In the genomic region with DNA sequence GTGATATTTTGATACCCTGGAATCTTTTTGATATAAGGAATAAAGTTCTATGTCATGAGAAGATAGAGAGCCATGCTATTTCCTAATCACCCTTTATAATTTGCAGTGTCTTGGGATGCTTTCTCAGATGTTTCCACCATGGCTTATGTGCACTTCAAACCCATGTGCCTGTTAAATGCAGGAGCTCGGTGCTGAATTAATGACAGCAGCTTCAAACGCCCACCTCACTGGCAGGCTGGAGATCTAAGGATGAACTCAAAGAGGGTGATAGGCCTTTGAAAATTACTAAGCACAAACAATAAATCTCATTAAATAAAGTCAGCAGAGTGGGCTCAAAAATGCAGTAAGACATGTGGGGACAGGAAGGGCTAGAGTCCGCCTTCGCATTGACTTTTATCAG, we compare ENCODE assay signal across 29 mouse cellular contexts.
"Had no signal": no experiment of that assay in that cellular context is flagged by ENCODE, and none has a peak within 500 bp of the region (broad histone marks: within the 10 kb centered on the region; RNA-seq: fewer than 3 reads in every experiment).

No protein-coding gene starts in this region.

- H3K4me2 ChIP-seq: limb, embryonic 12.5 days; limb, embryonic 13.5 days; limb, embryonic 15.5 days; liver, embryonic 11.5 days; liver, embryonic 12.5 days; liver, embryonic 13.5 days; liver, embryonic 15.5 days; lung, embryonic 15.5 days; midbrain, embryonic 12.5 days; midbrain, embryonic 13.5 days; midbrain, embryonic 15.5 days; neural tube, embryonic 12.5 days; neural tube, embryonic 13.5 days had no signal

- ATAC-seq: liver, embryonic 12.5 days; liver, postnatal 0 days; lung, postnatal 0 days; midbrain, embryonic 13.5 days; midbrain, embryonic 15.5 days had no signal

- H3K36me3 ChIP-seq: limb, embryonic 10.5 days; limb, embryonic 12.5 days; limb, embryonic 13.5 days; limb, embryonic 15.5 days; liver, embryonic 12.5 days; liver, embryonic 13.5 days; liver, embryonic 15.5 days; lung, embryonic 15.5 days; midbrain, embryonic 10.5 days; midbrain, embryonic 12.5 days; midbrain, embryonic 13.5 days; midbrain, embryonic 15.5 days; neural tube, embryonic 12.5 days; neural tube, embryonic 13.5 days had no signal

- H3K9me3 ChIP-seq: limb, embryonic 10.5 days; limb, embryonic 12.5 days; limb, embryonic 13.5 days; limb, embryonic 15.5 days; liver, embryonic 12.5 days; liver, embryonic 13.5 days; liver, embryonic 15.5 days; lung, embryonic 15.5 days; megakaryocyte, embryonic 14.5 days; midbrain, embryonic 10.5 days; midbrain, embryonic 12.5 days; midbrain, embryonic 13.5 days; midbrain, embryonic 15.5 days; neural tube, embryonic 12.5 days; neural tube, embryonic 13.5 days had no signal

- H3K27me3 ChIP-seq: limb, embryonic 12.5 days; limb, embryonic 13.5 days; limb, embryonic 15.5 days; liver, embryonic 12.5 days; liver, embryonic 13.5 days; liver, embryonic 15.5 days; lung, embryonic 15.5 days; megakaryocyte, embryonic 14.5 days; midbrain, embryonic 13.5 days; midbrain, embryonic 15.5 days; neural tube, embryonic 12.5 days; neural tube, embryonic 13.5 days had no signal

- DNase-seq: left cerebral cortex, postnatal 4 days; liver; liver, embryonic 13.5 days; liver, postnatal 0 days; lung, adult 2 months; lung, postnatal 10 days; lung, postnatal 14 days; lung, postnatal 4 days; midbrain, embryonic 14.5 days had no signal

- H3K27ac ChIP-seq: left cerebral cortex, adult 2 months; limb, embryonic 10.5 days; limb, embryonic 12.5 days; limb, embryonic 13.5 days; limb, embryonic 15.5 days; liver, embryonic 12.5 days; liver, embryonic 13.5 days; liver, embryonic 14.5 days; liver, embryonic 15.5 days; lung, embryonic 15.5 days; macrophage; midbrain, embryonic 10.5 days; midbrain, embryonic 12.5 days; midbrain, embryonic 13.5 days; neural tube, embryonic 12.5 days; neural tube, embryonic 13.5 days had no signal

- H3K9ac ChIP-seq: limb, embryonic 12.5 days; limb, embryonic 13.5 days; limb, embryonic 15.5 days; liver, embryonic 12.5 days; liver, embryonic 13.5 days; liver, embryonic 14.5 days; liver, embryonic 15.5 days; liver, postnatal 0 days; lung, embryonic 15.5 days; midbrain, embryonic 12.5 days; midbrain, embryonic 13.5 days; midbrain, embryonic 15.5 days; neural tube, embryonic 12.5 days; neural tube, embryonic 13.5 days had no signal

- H3K4me1 ChIP-seq: limb, embryonic 10.5 days; limb, embryonic 13.5 days; limb, embryonic 15.5 days; liver, embryonic 12.5 days; liver, embryonic 13.5 days; liver, embryonic 15.5 days; lung, embryonic 15.5 days; megakaryocyte, embryonic 14.5 days; neural tube, embryonic 12.5 days had no signal

- H3K4me3 ChIP-seq: left cerebral cortex, adult 2 months; limb, embryonic 10.5 days; limb, embryonic 12.5 days; limb, embryonic 13.5 days; limb, embryonic 15.5 days; liver, embryonic 12.5 days; liver, embryonic 13.5 days; liver, embryonic 15.5 days; lung, embryonic 15.5 days; megakaryocyte, embryonic 14.5 days; midbrain, embryonic 10.5 days; midbrain, embryonic 12.5 days; midbrain, embryonic 13.5 days; midbrain, embryonic 15.5 days; myocyte; neural tube, embryonic 12.5 days; neural tube, embryonic 13.5 days had no signal
